Mouse (Mus musculus): ENCODE results near the gene Trim14. TPM values are rescaled to one million over a fixed set of nuclear protein-coding genes. Genes with fewer than 3 reads are reported as not detected.
A peak's percentile ranks its signal among the peaks of the same experiment; 100 is the strongest.

Trim14 gene
- polyA plus RNA-seq, 1 experiment = 0.38 TPM

DNA sequence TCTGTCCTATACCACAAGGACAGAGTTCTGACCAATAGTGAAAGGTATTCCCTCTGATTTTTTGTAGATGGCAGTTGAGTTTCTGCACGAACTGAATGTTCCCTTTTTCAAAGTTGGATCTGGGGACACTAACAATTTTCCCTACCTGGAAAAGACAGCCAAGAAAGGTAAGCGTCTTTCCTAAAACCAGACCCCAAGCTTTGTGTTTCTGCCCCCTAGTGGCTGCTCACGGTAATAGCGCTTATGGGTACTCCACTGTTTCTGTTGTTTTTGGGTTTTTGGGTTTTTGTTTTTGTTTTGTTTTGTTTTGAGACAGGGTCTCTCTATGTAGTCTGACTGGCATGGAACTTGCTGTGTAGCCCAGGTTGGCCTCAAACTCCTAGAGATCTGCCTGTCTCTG, 37.0 kb downstream of the Trim14 start:
- no peak overlapping the region for H3K4me3 ChIP-seq (replicated peaks)
- H3K9me3 ChIP-seq (ENCODE audit: control insufficient read depth, low read length) = no peaks in the 10 kb centered on the region
- peaks cover 27% of the 10 kb centered on the region for H3K4me1 ChIP-seq (ENCODE audit: control insufficient read depth)
- peaks cover 94% of the 10 kb centered on the region for H3K36me3 ChIP-seq (ENCODE audit: control insufficient read depth)
- no peaks in the 10 kb centered on the region for H3K27me3 ChIP-seq (ENCODE audit: control insufficient read depth)
- TF ChIP-seq GATA1 (IDR thresholded peaks at IDR 0.05; ENCODE audit: low read length) (no peak), TAL1 (IDR thresholded peaks at IDR 0.05; ENCODE audit: low read length) (no peak)

DNA sequence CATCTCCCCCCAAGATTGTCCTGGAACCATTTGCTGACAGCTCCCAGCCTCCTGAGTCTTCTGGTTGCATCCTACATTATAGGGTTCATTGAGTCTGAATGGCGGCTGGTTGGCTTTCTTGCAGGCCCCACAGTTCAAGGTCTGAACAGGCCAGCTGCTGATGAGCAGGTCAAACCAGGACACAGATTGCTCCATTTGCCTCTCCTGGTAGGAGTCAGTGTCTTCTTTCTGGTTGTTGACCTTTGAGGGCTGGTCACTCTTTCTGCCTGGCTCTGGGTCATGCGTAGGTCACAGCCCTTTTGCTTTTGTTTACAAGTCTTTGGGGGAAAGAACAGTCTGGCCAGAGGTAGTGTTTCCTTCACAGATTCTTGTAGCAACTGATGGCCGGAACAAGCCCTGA, 37.4 kb downstream of the Trim14 start:
- no peaks in the 10 kb centered on the region for H3K9me3 ChIP-seq (ENCODE audit: control insufficient read depth, low read length)
- peaks cover 94% of the 10 kb centered on the region for H3K36me3 ChIP-seq (ENCODE audit: control insufficient read depth)
- H3K4me1 ChIP-seq (ENCODE audit: control insufficient read depth) = peaks cover 23% of the 10 kb centered on the region
- no peaks in the 10 kb centered on the region for H3K27me3 ChIP-seq (ENCODE audit: control insufficient read depth)
- H3K4me3 ChIP-seq (replicated peaks) = no peak overlapping the region
- TF ChIP-seq GATA1 (IDR thresholded peaks at IDR 0.05; ENCODE audit: low read length) = no peak
- TF ChIP-seq TAL1 (IDR thresholded peaks at IDR 0.05; ENCODE audit: low read length) = no peak

DNA sequence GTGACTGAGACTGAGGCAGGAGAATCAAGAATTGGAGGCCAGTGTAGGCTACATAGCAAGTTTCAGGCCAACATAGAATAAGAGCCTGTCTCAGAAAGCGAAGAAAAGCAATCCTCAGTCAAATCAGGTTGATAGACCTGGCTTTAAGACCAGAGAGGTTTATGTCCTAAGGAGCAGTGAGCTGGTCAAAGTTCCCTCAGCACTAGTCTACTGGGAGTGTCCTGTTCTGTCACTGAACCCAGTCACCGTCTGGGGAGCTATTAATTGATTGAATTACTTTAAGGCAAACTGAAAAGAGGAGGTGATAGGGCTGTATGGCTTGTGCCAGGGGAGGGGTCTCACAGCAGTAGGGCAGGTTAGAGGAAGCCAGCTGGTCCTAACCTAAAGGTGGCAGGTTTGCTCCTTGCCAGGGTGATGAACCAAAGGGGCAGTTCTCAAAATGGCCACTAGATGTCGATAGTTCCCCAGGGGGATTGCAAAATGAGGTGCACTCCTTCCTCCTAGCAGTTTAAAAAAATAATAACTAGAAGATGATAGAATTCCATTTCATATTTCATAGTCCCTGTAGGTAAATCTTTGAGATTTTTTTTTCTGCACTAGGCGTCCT, 38.6 kb downstream of the Trim14 start:
- no peak overlapping the region for H3K4me3 ChIP-seq (replicated peaks)
- no peaks in the 10 kb centered on the region for H3K9me3 ChIP-seq (ENCODE audit: control insufficient read depth, low read length)
- peaks cover 95% of the 10 kb centered on the region for H3K36me3 ChIP-seq (ENCODE audit: control insufficient read depth)
- TF ChIP-seq GATA1 (IDR thresholded peaks at IDR 0.05; ENCODE audit: low read length) (no peak), TAL1 (IDR thresholded peaks at IDR 0.05; ENCODE audit: low read length) (no peak)
- H3K4me1 ChIP-seq (ENCODE audit: control insufficient read depth) = peaks cover 15% of the 10 kb centered on the region
- H3K27me3 ChIP-seq (ENCODE audit: control insufficient read depth) = no peaks in the 10 kb centered on the region

DNA sequence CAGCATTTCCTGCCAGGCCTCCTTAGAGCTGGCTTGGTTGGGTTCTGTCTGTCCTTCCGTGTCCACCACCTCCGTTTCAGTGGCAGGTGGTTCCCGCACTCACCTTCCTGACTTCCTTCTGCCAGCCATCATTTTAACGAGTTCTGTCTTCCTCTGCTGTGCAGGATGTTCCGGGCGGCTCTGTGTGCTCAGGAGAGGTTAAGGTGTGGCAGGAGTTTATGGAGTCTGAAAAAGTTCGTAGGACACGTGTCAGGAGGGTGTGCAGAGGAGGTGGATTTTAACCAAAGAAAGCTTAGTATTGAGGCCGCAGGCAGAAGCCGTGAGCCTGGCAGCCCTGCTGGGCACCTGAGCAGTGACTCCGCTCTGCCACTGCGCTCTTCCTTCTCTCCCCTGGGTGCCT, 40.4 kb downstream of the Trim14 start:
- Histone ChIP-seq H3K36me3 (ENCODE audit: control insufficient read depth) (peaks cover 92% of the 10 kb centered on the region), H3K4me1 (ENCODE audit: control insufficient read depth) (peaks cover 20% of the 10 kb centered on the region), H3K27me3 (ENCODE audit: control insufficient read depth) (no peaks in the 10 kb centered on the region), H3K4me3 (replicated peaks) (no peak overlapping the region), H3K9me3 (ENCODE audit: control insufficient read depth, low read length) (no peaks in the 10 kb centered on the region)
- TF ChIP-seq GATA1 (IDR thresholded peaks at IDR 0.05; ENCODE audit: low read length) (no peak), TAL1 (IDR thresholded peaks at IDR 0.05; ENCODE audit: low read length) (no peak)

DNA sequence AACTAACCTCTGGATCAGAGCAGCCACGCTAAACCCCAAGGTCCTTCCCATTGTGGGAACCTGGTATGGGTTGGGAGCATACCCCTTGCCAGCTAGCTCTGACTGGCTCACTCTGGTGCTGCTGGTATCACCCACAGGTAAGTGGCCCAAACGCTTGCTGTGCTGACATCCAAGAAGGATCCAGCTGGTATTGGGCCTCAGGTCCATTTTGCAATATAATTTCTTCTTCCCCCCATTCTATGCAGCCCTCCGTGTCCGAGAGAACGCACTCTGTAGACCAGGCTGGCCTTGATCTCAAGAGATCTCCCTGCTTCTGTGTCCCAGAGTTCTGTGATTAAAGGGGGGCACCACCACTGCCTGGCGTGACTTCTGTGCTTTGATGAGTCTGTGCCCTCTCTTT, 42.9 kb downstream of the Trim14 start:
- Histone ChIP-seq H3K9me3 (ENCODE audit: control insufficient read depth, low read length) (no peaks in the 10 kb centered on the region), H3K27me3 (ENCODE audit: control insufficient read depth) (no peaks in the 10 kb centered on the region), H3K4me3 (replicated peaks) (no peak overlapping the region), H3K36me3 (ENCODE audit: control insufficient read depth) (peaks cover 69% of the 10 kb centered on the region), H3K4me1 (ENCODE audit: control insufficient read depth) (peaks cover 32% of the 10 kb centered on the region)
- TF ChIP-seq TAL1 (IDR thresholded peaks at IDR 0.05; ENCODE audit: low read length) (no peak), GATA1 (IDR thresholded peaks at IDR 0.05; ENCODE audit: low read length) (no peak)

DNA sequence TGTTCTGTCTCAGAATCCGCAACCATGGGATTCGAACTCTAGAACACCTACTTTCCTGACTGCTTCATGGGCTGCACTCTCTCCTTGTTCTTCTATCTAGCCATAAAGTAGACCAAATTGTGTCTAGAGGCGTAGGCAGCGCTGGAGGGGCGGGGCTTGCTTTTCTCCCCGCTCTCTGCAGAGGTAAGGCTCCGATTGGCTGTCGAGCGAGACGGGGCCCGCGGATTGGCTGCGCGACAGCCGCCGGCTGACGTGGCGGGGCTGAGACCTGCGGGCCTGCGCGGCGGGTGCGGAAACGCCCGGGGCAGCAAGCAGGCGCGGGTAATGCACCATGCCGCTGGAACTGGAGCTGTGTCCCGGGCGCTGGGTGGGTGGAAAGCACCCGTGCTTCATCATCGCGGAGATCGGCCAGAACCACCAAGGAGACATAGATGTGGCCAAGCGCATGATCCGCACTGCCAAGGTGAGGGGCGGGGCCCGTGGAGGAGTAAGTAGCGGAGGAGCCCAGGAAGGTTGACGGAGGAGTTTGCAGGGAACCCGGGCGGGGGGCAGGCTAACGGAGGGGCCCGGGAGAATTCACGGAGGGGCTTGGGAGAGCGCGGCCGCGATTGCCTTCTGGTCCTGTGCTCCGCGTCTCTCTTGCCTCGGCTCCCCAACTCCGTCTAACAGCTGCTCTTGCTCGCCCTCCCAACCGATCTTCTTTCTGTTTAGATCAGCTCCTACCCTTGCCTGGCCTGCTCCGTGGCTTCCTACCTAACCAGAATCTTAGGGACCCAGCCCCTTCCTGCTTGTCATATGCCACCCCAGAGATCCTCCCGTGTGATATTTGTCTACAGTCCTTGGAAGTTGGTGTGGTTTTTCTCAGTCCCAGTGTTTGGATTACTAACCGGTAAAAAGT, 46.7 kb downstream of the Trim14 start, which contains the start of gene Nans:
Gene Nans (plus strand): TSS at position 221 of the 898 bp plus-strand sequence.
- Histone ChIP-seq H3K4me1 (ENCODE audit: control insufficient read depth) (peaks cover 61% of the 10 kb centered on the region), H3K27me3 (ENCODE audit: control insufficient read depth) (no peaks in the 10 kb centered on the region), H3K9me3 (ENCODE audit: control insufficient read depth, low read length) (no peaks in the 10 kb centered on the region), H3K36me3 (ENCODE audit: control insufficient read depth) (peaks cover 35% of the 10 kb centered on the region), H3K4me3 (replicated peaks) (peak within 1 kb of the TSS; percentile 86)
- TF ChIP-seq TAL1 (IDR thresholded peaks at IDR 0.05; ENCODE audit: low read length) (no peak), GATA1 (IDR thresholded peaks at IDR 0.05; ENCODE audit: low read length) (0 out of 2 replicates have a peak, but pooled peaks have one; percentile 3)

DNA sequence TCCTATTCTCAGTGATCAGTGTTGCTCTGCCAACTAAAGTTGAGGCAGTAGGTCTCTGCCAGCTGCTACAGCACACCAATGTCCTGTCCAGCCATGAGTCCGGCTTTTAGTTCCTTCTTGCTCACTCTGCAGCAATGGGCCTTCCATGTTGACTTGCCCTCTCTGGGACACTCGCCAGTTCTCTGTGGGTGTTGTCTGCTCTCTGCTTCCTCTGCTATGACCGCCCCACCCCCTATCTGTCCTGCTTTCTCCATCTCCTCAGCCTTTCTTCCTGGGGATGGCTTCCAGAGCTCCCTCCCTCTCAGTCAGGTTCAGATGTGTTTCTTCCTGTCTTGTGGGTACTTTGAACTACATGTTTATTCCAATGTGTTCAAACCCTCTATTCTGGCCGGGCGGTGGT, 48.6 kb downstream of the Trim14 start:
- Histone ChIP-seq H3K36me3 (ENCODE audit: control insufficient read depth) (peaks cover 16% of the 10 kb centered on the region), H3K4me3 (replicated peaks) (no peak overlapping the region), H3K27me3 (ENCODE audit: control insufficient read depth) (no peaks in the 10 kb centered on the region), H3K4me1 (ENCODE audit: control insufficient read depth) (peaks cover 72% of the 10 kb centered on the region), H3K9me3 (ENCODE audit: control insufficient read depth, low read length) (no peaks in the 10 kb centered on the region)
- TF ChIP-seq GATA1 (IDR thresholded peaks at IDR 0.05; ENCODE audit: low read length) (no peak), TAL1 (IDR thresholded peaks at IDR 0.05; ENCODE audit: low read length) (no peak)

DNA sequence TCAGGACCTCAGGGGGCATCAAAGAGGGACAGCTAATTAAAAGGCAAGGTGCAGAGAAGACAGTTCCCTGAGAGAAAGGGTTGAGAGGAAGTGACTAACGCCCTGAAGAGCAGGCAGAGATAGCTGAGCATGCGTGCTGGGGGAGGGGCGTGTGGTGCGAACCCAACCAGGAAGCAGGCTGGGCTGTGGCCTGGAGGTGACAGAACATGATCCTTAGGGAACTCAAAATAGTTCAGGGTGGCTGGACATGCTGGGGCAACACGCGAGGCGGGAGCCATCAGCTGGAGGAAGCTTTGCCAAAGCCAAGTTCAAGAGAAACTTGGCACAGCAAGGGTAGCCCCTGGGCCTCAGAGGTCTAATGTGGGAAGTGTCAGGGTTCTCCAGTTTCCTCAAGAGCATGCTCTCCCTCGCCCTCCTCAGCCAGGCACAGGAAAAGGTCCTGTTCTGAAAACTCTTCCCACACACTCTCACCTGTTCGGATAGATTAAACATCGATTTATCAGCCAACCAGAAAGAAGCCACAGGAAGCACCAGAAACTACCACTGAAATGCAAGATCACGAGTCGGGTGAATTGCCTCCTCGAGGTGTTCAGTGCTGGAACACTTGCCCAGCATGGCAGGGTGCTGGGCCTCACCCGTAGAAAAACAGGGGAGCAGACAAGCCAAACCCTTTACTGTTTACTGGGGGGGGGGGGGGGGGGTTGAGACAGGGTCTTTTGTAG, 50.1 kb downstream of the Trim14 start:
- peaks cover 63% of the 10 kb centered on the region for H3K4me1 ChIP-seq (ENCODE audit: control insufficient read depth)
- H3K9me3 ChIP-seq (ENCODE audit: control insufficient read depth, low read length) = no peaks in the 10 kb centered on the region
- peak overlapping the region; percentile 35 for H3K4me3 ChIP-seq (replicated peaks)
- no peaks in the 10 kb centered on the region for H3K27me3 ChIP-seq (ENCODE audit: control insufficient read depth)
- TF ChIP-seq TAL1 (IDR thresholded peaks at IDR 0.05; ENCODE audit: low read length) (no peak), GATA1 (IDR thresholded peaks at IDR 0.05; ENCODE audit: low read length) (no peak)
- peaks cover 4% of the 10 kb centered on the region for H3K36me3 ChIP-seq (ENCODE audit: control insufficient read depth)

DNA sequence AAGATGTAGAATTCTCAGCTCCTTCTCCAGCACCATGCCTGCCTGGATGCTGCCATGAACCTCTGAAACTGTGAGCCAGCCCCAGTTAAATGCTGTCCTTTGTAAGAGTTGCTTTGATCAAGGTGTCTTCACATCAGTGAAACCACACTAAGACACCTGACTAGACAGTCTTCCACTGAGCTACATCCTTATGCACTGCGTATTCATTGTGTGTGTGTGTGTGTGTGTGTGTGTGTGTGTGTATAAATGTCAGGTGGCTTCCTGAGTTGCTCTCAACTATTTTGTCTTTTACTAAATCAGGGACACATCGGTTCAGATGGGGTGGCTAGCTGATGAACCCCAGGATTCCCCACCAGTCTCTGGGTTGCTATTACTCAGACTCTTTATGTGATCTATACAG, 56.9 kb downstream of the Trim14 start:
- TF ChIP-seq GATA1 (IDR thresholded peaks at IDR 0.05; ENCODE audit: low read length) = no peak
- no peak for TF ChIP-seq TAL1 (IDR thresholded peaks at IDR 0.05; ENCODE audit: low read length)
- peaks cover 58% of the 10 kb centered on the region for H3K36me3 ChIP-seq (ENCODE audit: control insufficient read depth)
- H3K9me3 ChIP-seq (ENCODE audit: control insufficient read depth, low read length) = peaks cover 5% of the 10 kb centered on the region; the same call in 1 of the 2 replicates
- H3K4me3 ChIP-seq (replicated peaks) = no peak overlapping the region
- H3K4me1 ChIP-seq (ENCODE audit: control insufficient read depth) = peaks cover 13% of the 10 kb centered on the region
- H3K27me3 ChIP-seq (ENCODE audit: control insufficient read depth) = no peaks in the 10 kb centered on the region
